13 mouse cellular contexts compared by ENCODE assay signal in genomic region chr7:18484077-18484476, GRCm38 (mm10). TPM values are rescaled to one million over a fixed set of nuclear protein-coding genes. Genes with fewer than 3 reads are reported as not detected.
"Had no signal": no experiment of that assay in that cellular context is flagged by ENCODE, and none has a peak within 500 bp of the region (broad histone marks: within the 10 kb centered on the region; RNA-seq: fewer than 3 reads in every experiment).

Gene Psg26, minus strand, starts transcription at chr7:18484177.

- DNase-seq: retina, postnatal 1 day; right cerebral cortex, adult 18-20 months; right cerebral cortex, postnatal 14 days; right cerebral cortex, postnatal 25 days; right cerebral cortex, postnatal 4 days; spleen, adult 18-20 months; thymus, adult 18-20 months; thymus, adult 2 months; thymus, postnatal 14 days; thymus, postnatal 25 days; thymus, postnatal 36 days; thymus, postnatal 4 days had no signal

RNA-seq across cellular contexts. Expression of gene Psg26, which starts in this region (rescaled TPM):
- total RNA-seq: neutrophil, adult 5-6 weeks had no signal
